Mouse (Mus musculus) thymus, postnatal 0 days (tissue): ENCODE measurements around the gene Olfr1396. TPM values are rescaled to one million over a fixed set of nuclear protein-coding genes. Genes with fewer than 3 reads are reported as not detected.
"Not testable (repeated sequence)": the region's sequence is repeated elsewhere in the genome, so short reads cannot be mapped to it uniquely, and the experiment has no call there.

Experiments
- DNase-seq: peaks from one replicate; pipeline ENCODE4 v3.0.0-alpha.2; 2015; ENCODE audit warnings: low spot score
- polyA plus RNA-seq: library from polyadenylated mRNA; unstranded; fragments of >200 nt; fragmentation: Nextera tagmentation; extraction: Ambion mirVana; gene quantifications from 2 replicates; pipeline ENCODE4 v1.2.1, GENCODE M21; 2015

Olfr1396 gene
- polyA plus RNA-seq, 1 experiment from 2014 or later: 0.16 TPM

GRCm38 (mm10) chr11:49091171-49091570 is 23.5 kb downstream of the Olfr1396 start:
- DNase-seq: no peak

- no peak for DNase-seq
These were observed 24.1 kb downstream of the Olfr1396 start for GRCm38 (mm10) chr11:49090551-49090950.

GRCm38 (mm10) chr11:49089735-49090507 is 24.8 kb downstream of the Olfr1396 start:
- DNase-seq: no peak

GRCm38 (mm10) chr11:49088990-49089652 is 25.6 kb downstream of the Olfr1396 start:
- no peak for DNase-seq

- DNase-seq: peak; percentile 50
These were observed 26.7 kb downstream of the Olfr1396 start for GRCm38 (mm10) chr11:49087830-49088616.

- DNase-seq: peak; percentile 52
These were observed 27.8 kb downstream of the Olfr1396 start for GRCm38 (mm10) chr11:49086858-49087361.

GRCm38 (mm10) chr11:49084875-49085274 is 29.8 kb downstream of the Olfr1396 start:
- DNase-seq: peak; percentile 68

- no peak for DNase-seq
These were observed 30.3 kb downstream of the Olfr1396 start for GRCm38 (mm10) chr11:49084385-49084784.

- no peak for DNase-seq
These were observed 30.9 kb downstream of the Olfr1396 start for GRCm38 (mm10) chr11:49083808-49084207.

GRCm38 (mm10) chr11:49083146-49083545 is 31.5 kb downstream of the Olfr1396 start:
- no peak for DNase-seq

GRCm38 (mm10) chr11:49081886-49082285 is 32.8 kb downstream of the Olfr1396 start:
- no peak for DNase-seq

GRCm38 (mm10) chr11:49081356-49081755 is 33.3 kb downstream of the Olfr1396 start:
- DNase-seq: no peak

- DNase-seq: no peak
These were observed 34.0 kb downstream of the Olfr1396 start for GRCm38 (mm10) chr11:49080636-49081035.

- no peak for DNase-seq
These were observed 36.0 kb downstream of the Olfr1396 start for GRCm38 (mm10) chr11:49078719-49079118.

- DNase-seq: no peak
These were observed 37.7 kb downstream of the Olfr1396 start for GRCm38 (mm10) chr11:49077012-49077411.

GRCm38 (mm10) chr11:49076001-49076757 is 38.5 kb downstream of the Olfr1396 start, which contains the start of gene Ifi47:
Gene Ifi47 (plus strand): TSS chr11:49076587.
- DNase-seq: not testable (repeated sequence)

GRCm38 (mm10) chr11:49068358-49068757 is 46.3 kb downstream of the Olfr1396 start:
- no peak for DNase-seq

GRCm38 (mm10) chr11:49063713-49064469 is 50.8 kb downstream of the Olfr1396 start, which contains the start of gene Tgtp2:
Gene Tgtp2 (minus strand): TSS chr11:49064206.
- DNase-seq: peak; percentile 29

- not testable (repeated sequence) for DNase-seq
These were observed 52.8 kb downstream of the Olfr1396 start for GRCm38 (mm10) chr11:49061865-49062264.

- not testable (repeated sequence) for DNase-seq
These were observed 54.6 kb downstream of the Olfr1396 start for GRCm38 (mm10) chr11:49060061-49060460.
